Mouse (Mus musculus) hindbrain, embryonic 13.5 days (tissue): ENCODE results near the gene Dnajb6. TPM values are rescaled to one million over a fixed set of nuclear protein-coding genes. Genes with fewer than 3 reads are reported as not detected.
"Not testable (repeated sequence)": the region's sequence is repeated elsewhere in the genome, so short reads cannot be mapped to it uniquely, and the experiment has no call there.

Experiments
- ATAC-seq: fragments of 200-750 bp; cut with Nextera tagmentation; 2 replicates; pipeline ENCODE4 v1.8.0; 2017; ENCODE audit warnings: moderate TSS enrichment; ENCODE audit not compliant: low FRiP score
- H3K27ac ChIP-seq: fragments of 300-500 bp; sonication (generic); 2 replicates; pipeline ENCODE4 v1.5.1; 2015; ENCODE audit warnings: inconsistent platforms, mild to moderate bottlenecking, moderate library complexity
- H3K27me3 ChIP-seq: fragments of 300-500 bp; sonication (generic); 2 replicates; pipeline ENCODE4 v1.6.1; 2015; ENCODE audit warnings: mild to moderate bottlenecking, inconsistent platforms
- H3K36me3 ChIP-seq: fragments of 300-500 bp; sonication (generic); 2 replicates; pipeline ENCODE4 v1.6.1; 2015; ENCODE audit warnings: mild to moderate bottlenecking, inconsistent platforms
- H3K4me1 ChIP-seq: fragments of 300-500 bp; sonication (generic); replicated peaks from 2 replicates; pipeline ENCODE4 v1.6.1; 2015; ENCODE audit warnings: inconsistent platforms
- H3K4me2 ChIP-seq: fragments of 300-500 bp; sonication (generic); 2 replicates; pipeline ENCODE4 v1.6.1; 2015; ENCODE audit warnings: inconsistent platforms, mild to moderate bottlenecking, moderate library complexity
- H3K4me3 ChIP-seq: fragments of 300-500 bp; sonication (generic); 2 replicates; pipeline ENCODE4 v1.5.1; 2015; ENCODE audit warnings: mild to moderate bottlenecking, inconsistent platforms
- H3K9ac ChIP-seq: fragments of 300-500 bp; sonication (generic); 2 replicates; pipeline ENCODE4 v1.6.1; 2015; ENCODE audit warnings: mild to moderate bottlenecking, inconsistent platforms
- H3K9me3 ChIP-seq: fragments of 300-500 bp; sonication (generic); 2 replicates; pipeline ENCODE4 v1.6.1; 2016; ENCODE audit warnings: inconsistent platforms
- WGBS: fragments of 180-500 bp; shearing (Covaris S2); methylation state at CpG from one replicate; pipeline ENCODE4 v1.1.7; 2015; 5-methylcytosine and 5-hydroxymethylcytosine counted together
- polyA plus RNA-seq: library from polyadenylated mRNA; unstranded; fragments of >200 nt; fragmentation: Nextera tagmentation; extraction: Ambion mirVana; gene quantifications from 2 replicates; pipeline ENCODE4 v1.2.1, GENCODE M21; 2015

The Dnajb6 gene
- polyA plus RNA-seq, result 323 and 327 TPM in 2 replicates

DNA sequence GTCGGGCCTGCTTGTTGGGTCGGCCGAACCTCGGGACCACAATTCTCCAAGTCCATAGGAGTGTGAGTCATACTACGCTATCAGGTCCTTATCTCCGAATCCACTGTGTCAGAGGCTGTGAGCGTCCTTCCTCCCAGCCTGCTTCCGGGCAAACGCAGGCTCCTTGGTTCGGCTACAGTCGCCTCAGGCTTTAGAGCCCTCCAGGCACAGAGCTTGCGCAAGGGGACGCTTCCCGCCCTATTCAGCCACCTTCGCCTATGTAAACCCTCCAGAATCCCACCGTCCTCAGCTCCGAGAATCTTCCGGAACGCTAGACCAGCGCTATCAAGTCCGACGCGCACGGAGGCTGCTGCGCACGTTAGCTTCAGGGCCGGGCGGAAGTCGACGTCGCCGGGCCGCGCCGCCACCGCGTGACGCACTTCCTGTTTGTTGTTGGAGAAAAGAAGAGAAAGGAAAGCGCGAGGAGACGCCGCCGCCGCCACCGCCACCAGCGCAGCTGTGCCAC, at the start of gene Dnajb6, which contains the start of gene Gm5129:
Dnajb6 (plus strand) TSS at position 132 of the 505 bp plus-strand sequence.
Gm5129 (minus strand) TSS at position 380 of the 505 bp plus-strand sequence.
- 0% methylated on average over 46 of the region's 46 CpGs for WGBS
- peaks cover 40% of the 10 kb centered on the region for H3K4me1 ChIP-seq
- H3K9me3 ChIP-seq, result no peaks in the 10 kb centered on the region
- no peaks in the 10 kb centered on the region for H3K27me3 ChIP-seq
- no peaks in the 10 kb centered on the region for H3K36me3 ChIP-seq
- ATAC-seq, result peak; percentile 99
- H3K9ac ChIP-seq, result peak within 1 kb of the TSS; percentile 98
- peak within 1 kb of the TSS; percentile 90 for H3K4me2 ChIP-seq
- peak within 1 kb of the TSS; percentile 99 for H3K4me3 ChIP-seq
- peak within 1 kb of the TSS; percentile 96 for H3K27ac ChIP-seq

DNA sequence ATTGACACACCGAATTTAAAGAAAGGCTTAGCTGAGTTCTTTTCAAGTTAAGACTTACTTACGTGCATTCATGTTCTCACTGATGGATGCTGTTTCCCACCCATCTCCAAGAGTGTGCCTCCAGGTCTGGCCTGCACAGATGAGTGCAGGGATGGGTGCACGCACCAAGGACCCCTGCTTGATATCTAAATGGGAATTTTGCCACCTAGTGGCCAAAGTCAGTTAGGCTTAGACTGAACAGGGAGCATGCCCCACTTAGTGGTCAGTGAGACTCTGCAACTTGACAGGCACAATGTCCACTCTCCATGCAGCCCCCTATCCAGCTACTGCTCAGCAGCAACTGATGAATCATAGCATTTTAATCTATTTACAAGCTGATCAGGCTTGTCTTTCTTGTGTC, 47.8 kb upstream of the Dnajb6 start:
- Histone ChIP-seq H3K4me2 (no peak overlapping the region), H3K4me1 (no peaks in the 10 kb centered on the region), H3K9ac (no peak overlapping the region), H3K9me3 (no peaks in the 10 kb centered on the region), H3K27me3 (no peaks in the 10 kb centered on the region), H3K36me3 (0 out of 2 replicates have a peak, but pooled peaks cover under 1% of the 10 kb centered on the region), H3K27ac (no peak overlapping the region), H3K4me3 (no peak overlapping the region)
- peak; percentile 74 for ATAC-seq
- 65% methylated on average over 3 of the region's 3 CpGs for WGBS

DNA sequence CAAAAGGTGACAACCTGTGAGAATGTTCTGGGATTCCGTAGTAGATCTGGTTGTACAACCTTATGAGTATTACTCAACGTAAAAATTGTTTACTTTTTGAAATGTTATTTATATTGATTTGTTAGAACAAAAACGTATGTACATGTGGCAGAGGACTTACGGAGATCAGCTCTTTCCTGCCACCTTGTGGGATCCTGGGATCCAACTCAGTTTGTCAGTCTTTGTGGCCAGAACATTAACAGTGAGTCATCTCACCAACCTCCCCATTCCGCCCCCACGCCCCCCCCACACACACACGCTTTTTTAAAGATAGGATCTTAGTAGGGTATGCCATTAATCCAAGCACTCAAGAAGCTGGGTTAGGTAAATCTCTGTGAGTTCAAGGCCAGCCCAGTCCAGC, 47.1 kb upstream of the Dnajb6 start:
- Histone ChIP-seq H3K9ac (no peak overlapping the region), H3K4me1 (no peaks in the 10 kb centered on the region), H3K27me3 (no peaks in the 10 kb centered on the region), H3K4me2 (no peak overlapping the region), H3K27ac (no peak overlapping the region), H3K36me3 (no peaks in the 10 kb centered on the region), H3K9me3 (no peaks in the 10 kb centered on the region), H3K4me3 (no peak overlapping the region)
- ATAC-seq, result no peak
- 72% methylated on average over 7 of the region's 7 CpGs for WGBS

DNA sequence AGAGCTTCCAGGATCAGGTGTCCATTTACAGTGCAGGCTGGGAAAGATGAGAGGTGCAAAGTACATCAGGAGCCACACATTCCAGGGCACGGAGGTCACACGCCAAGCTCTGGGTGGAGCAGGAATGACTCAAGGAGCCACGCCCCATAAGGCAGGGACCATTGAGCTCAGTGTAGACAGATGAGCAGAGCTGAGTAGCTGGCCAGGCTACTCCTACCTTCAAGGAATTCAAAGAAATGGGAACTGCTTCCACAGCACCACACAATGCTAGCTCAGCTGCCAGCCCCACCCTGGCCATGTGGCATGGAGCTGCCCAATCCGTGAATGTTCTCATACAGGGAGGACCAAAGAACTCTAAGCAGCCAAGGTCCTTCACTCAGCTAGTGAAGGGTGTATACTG, 37.0 kb upstream of the Dnajb6 start:
- H3K36me3 ChIP-seq, result no peaks in the 10 kb centered on the region
- H3K9ac ChIP-seq, result no peak overlapping the region
- no peaks in the 10 kb centered on the region for H3K27me3 ChIP-seq
- WGBS, result 87% methylated on average over 4 of the region's 4 CpGs
- no peak overlapping the region for H3K4me3 ChIP-seq
- no peak overlapping the region for H3K27ac ChIP-seq
- H3K4me1 ChIP-seq, result no peaks in the 10 kb centered on the region
- no peak for ATAC-seq
- H3K4me2 ChIP-seq, result no peak overlapping the region
- H3K9me3 ChIP-seq, result no peaks in the 10 kb centered on the region; the same call in 1 of the 2 replicates

DNA sequence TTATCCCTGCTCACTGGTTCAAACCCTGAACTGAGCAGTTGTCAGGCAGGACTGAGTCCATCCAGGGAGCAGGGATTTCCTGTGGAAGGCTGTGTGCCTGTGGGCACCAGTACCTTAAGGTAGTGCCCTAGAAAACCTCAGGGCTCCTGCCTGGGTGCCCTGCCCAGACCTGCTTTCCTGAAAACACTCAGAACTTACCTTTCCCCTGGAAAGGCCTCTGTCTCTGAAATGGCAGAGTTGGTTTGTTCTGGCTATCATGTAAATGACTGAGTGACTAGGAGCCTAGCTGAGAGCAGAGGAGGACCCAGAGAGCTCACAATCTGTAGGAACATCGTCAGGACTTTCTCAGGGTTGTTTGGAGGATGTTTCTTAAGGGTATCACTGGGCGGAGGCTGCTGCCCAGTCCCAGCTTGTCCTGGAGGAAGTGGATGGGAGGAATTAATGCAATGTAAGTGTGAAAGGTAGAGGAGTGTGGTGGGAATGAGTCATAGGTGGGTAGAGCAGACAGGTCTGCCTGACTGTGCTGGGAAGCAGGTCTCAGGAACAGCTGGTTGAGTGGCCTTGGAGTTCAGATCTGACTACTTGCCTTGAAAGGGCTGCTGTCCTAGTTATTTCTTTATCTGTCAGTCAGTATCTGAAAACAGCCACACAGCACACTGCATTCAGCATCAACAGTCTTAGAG, 35.8 kb upstream of the Dnajb6 start:
- Histone ChIP-seq H3K4me1 (no peaks in the 10 kb centered on the region), H3K36me3 (no peaks in the 10 kb centered on the region), H3K9me3 (no peaks in the 10 kb centered on the region; the same call in 1 of the 2 replicates), H3K4me2 (no peak overlapping the region), H3K27me3 (no peaks in the 10 kb centered on the region), H3K27ac (no peak overlapping the region), H3K4me3 (no peak overlapping the region), H3K9ac (no peak overlapping the region)
- WGBS, result 82% methylated on average over 2 of the region's 2 CpGs
- no peak for ATAC-seq

DNA sequence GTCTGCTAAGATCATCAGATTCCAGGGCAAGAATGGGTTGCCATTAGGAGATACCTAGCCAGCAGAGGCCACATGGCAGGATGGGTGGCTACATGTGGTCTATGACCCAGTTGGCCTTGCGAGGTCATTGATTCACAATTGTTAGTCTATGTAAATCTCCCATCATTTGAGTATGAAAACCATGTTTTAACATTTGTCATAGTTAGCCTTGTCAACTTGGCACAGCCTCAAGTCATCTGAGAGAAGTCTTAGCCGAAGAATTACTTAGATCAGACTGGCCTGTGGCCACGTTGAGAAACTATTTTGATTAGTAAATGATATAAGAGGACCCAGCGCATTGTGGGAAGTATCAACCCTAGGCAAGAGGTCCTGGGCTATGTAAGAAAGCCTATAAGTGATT, 28.2 kb upstream of the Dnajb6 start:
- no peaks in the 10 kb centered on the region for H3K4me1 ChIP-seq
- no peak for ATAC-seq
- WGBS, result 92% methylated on average over 4 of the region's 4 CpGs

DNA sequence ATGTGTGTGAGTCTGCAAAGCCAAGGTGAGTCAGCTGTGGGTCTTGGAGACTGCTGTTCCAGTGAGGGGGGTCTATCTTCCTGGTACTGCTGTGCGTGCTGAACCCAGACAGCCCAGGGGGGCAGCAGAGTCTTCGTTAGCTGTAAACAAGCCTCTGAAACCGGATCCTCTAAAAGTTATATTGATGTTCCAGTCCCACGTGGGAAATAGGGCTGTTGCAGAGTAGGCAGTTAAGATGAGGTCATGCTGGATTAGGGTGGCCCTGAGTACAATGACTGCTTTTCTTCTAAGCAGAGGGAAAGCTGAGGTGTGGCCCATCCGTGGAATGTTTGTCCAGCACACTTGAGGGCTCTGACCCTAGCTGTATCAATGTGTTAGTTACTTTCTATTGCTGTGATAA, 27.2 kb upstream of the Dnajb6 start:
- Histone ChIP-seq H3K4me2 (no peak overlapping the region), H3K27me3 (no peaks in the 10 kb centered on the region), H3K4me3 (no peak overlapping the region), H3K4me1 (no peaks in the 10 kb centered on the region), H3K27ac (no peak overlapping the region), H3K36me3 (no peaks in the 10 kb centered on the region), H3K9me3 (no peaks in the 10 kb centered on the region), H3K9ac (no peak overlapping the region)
- no peak for ATAC-seq
- WGBS, result 39% methylated on average over 5 of the region's 5 CpGs

More for the DNA sequence above, 28.2 kb upstream of the Dnajb6 start:
- H3K4me2 ChIP-seq, result no peak overlapping the region
- no peak overlapping the region for H3K27ac ChIP-seq
- no peak overlapping the region for H3K9ac ChIP-seq
- no peak overlapping the region for H3K4me3 ChIP-seq
- no peaks in the 10 kb centered on the region for H3K27me3 ChIP-seq
- H3K9me3 ChIP-seq, result no peaks in the 10 kb centered on the region
- H3K36me3 ChIP-seq, result no peaks in the 10 kb centered on the region

DNA sequence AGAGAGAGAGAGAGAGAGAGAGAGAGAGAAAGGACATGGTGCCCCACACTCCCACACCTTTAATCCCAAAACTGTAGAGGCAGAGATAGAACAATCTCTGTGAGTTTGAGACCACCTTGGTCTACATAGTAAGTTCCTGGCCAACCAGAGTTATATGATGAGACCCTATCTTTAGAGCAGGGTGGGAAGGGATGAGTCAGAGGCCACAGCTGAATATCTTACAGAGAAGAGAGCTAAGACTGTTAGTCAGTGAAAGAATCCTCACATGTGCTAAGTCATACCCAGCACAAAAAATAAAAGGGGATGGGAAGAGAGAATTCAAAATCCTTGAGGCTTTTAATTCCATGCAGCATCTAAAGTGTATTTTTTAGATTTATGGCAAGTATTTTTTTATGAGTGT, 23.9 kb upstream of the Dnajb6 start:
- H3K4me2 ChIP-seq, result no peak overlapping the region
- no peaks in the 10 kb centered on the region for H3K27me3 ChIP-seq
- no peak for ATAC-seq
- H3K36me3 ChIP-seq, result no peaks in the 10 kb centered on the region
- no peak overlapping the region for H3K9ac ChIP-seq
- H3K4me1 ChIP-seq, result no peaks in the 10 kb centered on the region
- H3K4me3 ChIP-seq, result no peak overlapping the region
- H3K9me3 ChIP-seq, result no peaks in the 10 kb centered on the region
- H3K27ac ChIP-seq, result no peak overlapping the region

DNA sequence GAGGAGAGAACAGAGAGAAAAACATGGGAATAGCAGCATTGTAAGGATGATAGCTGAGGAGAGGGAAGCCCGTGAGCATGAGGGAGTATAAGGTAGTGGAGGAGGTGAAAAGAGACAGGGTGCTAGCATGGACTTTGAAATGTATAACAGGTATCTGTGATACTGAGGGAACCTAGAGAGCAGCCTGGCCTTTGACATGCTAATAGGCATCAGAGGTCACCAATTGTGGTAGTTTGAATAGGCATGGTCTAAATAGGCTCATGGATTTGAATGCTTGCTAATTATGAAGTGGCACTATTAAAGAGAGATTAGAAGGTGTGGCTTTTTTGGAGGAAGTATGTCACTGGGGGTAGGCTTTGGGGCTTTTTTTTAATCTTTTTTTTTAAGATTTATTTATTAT, 22.6 kb upstream of the Dnajb6 start:
- Histone ChIP-seq H3K27me3 (no peaks in the 10 kb centered on the region), H3K27ac (no peak overlapping the region), H3K4me1 (no peaks in the 10 kb centered on the region), H3K4me3 (no peak overlapping the region), H3K9me3 (no peaks in the 10 kb centered on the region), H3K9ac (no peak overlapping the region), H3K4me2 (no peak overlapping the region), H3K36me3 (no peaks in the 10 kb centered on the region)
- 58% methylated on average over 1 of the region's 1 CpGs for WGBS
- ATAC-seq, result no peak

DNA sequence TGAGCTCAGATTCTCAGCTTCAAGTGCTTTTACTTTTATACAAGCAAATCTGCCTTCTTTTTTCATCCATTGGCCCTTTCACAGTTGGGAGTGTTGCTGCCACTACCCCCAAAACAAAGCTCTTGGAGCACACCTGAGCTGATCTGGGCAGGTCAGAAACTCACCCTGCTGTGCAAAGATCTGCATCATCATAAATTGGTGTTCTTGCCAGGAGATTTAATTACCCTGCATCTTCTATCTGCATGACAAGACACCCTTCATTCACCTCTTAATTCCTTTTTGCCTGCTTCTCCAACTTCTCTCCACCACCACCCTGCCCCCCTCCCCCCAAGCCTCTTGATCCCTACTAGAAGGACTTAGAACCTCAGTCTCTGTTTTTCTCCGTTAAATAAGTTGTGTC, 14.3 kb upstream of the Dnajb6 start:
- H3K4me2 ChIP-seq, result no peak overlapping the region
- H3K36me3 ChIP-seq, result no peaks in the 10 kb centered on the region
- ATAC-seq, result no peak
- H3K4me3 ChIP-seq, result no peak overlapping the region
- no peak overlapping the region for H3K9ac ChIP-seq
- H3K27me3 ChIP-seq, result no peaks in the 10 kb centered on the region
- no peaks in the 10 kb centered on the region for H3K4me1 ChIP-seq
- WGBS, result 12% methylated on average over 1 of the region's 1 CpGs
- H3K27ac ChIP-seq, result no peak overlapping the region
- no peaks in the 10 kb centered on the region for H3K9me3 ChIP-seq

DNA sequence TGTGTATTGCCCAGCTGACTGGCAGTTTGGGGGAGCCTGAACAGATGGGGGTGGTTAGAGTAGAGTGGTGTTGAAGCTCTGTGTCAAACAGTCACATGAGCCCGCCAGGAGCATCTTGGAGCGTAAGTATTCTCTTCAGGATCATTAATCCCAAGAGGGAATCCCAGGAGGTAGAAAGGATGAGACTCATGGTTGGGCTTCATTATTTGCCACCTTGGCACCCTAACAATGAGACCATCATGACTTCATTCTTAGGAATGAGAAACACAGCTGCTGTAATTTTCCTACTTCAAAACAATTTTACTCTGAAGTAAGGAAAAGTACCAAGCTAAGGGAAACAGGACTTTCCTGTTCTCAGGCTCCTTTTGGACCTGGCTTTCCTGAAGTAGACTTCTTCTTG, 10.1 kb upstream of the Dnajb6 start:
- Histone ChIP-seq H3K9me3 (no peaks in the 10 kb centered on the region), H3K9ac (no peak overlapping the region), H3K27ac (no peak overlapping the region), H3K4me3 (no peak overlapping the region), H3K27me3 (no peaks in the 10 kb centered on the region), H3K36me3 (no peaks in the 10 kb centered on the region), H3K4me1 (no peaks in the 10 kb centered on the region), H3K4me2 (no peak overlapping the region)
- WGBS, result 92% methylated on average over 2 of the region's 2 CpGs
- no peak for ATAC-seq

DNA sequence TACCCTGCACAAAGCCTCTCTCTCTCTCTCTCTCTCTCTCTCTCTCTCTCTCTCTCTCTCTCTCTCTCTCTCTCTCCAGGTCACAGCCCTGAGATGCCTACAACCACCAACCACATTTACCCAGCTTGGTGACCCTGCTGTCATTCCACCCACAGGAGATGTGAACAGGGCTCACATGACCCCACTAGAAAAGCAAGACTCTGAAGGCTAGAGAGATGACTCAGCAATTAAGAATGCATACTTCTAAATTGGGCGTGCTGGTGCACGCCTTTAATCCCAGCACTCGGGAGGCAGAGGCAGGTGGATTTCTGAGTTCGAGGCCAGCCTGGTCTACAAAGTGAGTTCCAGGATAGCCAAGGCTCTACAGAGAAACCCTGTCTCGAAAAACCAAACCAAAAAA, 9.4 kb upstream of the Dnajb6 start:
- ATAC-seq, H3K4me3 ChIP-seq, H3K4me2 ChIP-seq, H3K9ac ChIP-seq, H3K9me3 ChIP-seq, H3K27me3 ChIP-seq, H3K27ac ChIP-seq, H3K36me3 ChIP-seq, H3K4me1 ChIP-seq: not testable (repeated sequence)
- 78% methylated on average over 5 of the region's 5 CpGs for WGBS

DNA sequence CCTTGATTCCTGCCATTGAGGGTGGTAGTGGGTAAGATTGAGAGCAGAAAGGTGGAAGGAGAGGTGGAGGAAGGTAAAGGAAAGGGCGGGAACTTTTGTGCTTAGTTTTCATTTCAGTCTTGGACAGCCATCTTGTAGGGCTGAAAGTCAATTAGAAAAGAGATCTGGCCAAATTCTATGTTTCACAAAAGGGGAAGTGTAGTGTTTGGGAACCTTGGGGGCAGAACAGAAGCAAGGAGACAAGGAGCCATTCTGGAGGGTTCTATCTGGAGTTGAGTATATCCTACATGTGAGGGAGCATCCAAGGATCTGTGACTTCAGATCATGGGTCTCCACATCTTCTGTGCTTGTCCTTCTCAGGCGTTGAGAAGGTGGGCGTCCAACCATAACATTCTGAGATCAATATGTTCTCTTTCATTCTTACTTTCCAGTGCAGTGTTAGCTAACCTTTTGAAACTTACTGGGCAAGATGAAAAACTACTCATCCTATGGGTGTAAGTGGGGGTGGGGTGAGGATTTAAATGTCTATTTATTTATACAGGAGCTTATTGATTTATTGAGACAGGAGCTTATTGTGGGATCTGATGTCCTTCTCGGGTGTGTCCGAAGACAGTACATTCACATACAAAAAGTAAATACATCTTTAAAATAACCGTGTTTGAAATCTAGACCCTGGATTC, 517 bp upstream of the Dnajb6 start:
- WGBS, result 58% methylated on average over 6 of the region's 6 CpGs
- Histone ChIP-seq H3K4me3 (peak overlapping the region; percentile 99), H3K9me3 (no peaks in the 10 kb centered on the region), H3K36me3 (no peaks in the 10 kb centered on the region), H3K9ac (peak overlapping the region; percentile 98), H3K27me3 (no peaks in the 10 kb centered on the region), H3K27ac (peak overlapping the region; percentile 96), H3K4me1 (peaks cover 40% of the 10 kb centered on the region), H3K4me2 (peak overlapping the region; percentile 70)
- no peak for ATAC-seq
